Mouse (Mus musculus) CD4-positive, CD25-positive, alpha-beta regulatory T cell (primary cell): ENCODE measurements around the gene 4921511C20Rik. TPM values are rescaled to one million over a fixed set of nuclear protein-coding genes. Genes with fewer than 3 reads are reported as not detected.

Experiments used
- polyA plus RNA-seq: library from polyadenylated mRNA; unstranded; fragments of 100-300 nt; shearing (Covaris generic); gene quantifications from one replicate; pipeline ENCODE4 v1.2.1, GENCODE M21; 2017

4921511C20Rik gene
- polyA plus RNA-seq: 0.11 TPM

DNA sequence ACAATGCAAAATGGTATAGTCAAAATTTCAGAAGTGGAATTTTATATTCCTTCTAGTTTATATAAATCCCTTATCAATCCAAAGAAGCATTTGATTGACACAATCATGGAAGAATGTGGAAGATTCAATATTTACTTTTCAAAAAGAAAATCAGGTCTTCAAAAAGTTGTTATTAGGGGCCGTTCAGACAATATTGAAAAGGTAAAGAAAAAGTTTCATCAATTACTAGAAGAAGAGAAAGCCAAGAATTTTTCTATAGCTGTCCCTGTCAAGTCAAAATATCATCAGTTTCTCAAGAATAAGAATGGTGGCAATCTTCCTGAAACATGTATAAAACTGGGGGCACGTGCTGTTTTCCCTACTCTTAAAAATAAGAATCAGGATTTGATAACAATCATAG lies at the start of gene 4921511C20Rik:
4921511C20Rik (plus strand) TSS at position 301 of the 400 bp plus-strand sequence.

